Mouse (Mus musculus): Measurements from ENCODE around the gene Trim54.

- TF ChIP-seq CTCF (IDR thresholded peaks at IDR 0.05; ENCODE audit: low read depth) (no peak), EP300 (IDR thresholded peaks at IDR 0.05; ENCODE audit: low read depth) (no peak)
Measured at GRCm38 (mm10) chr5:31164878-31165277, 48.4 kb downstream of the Trim54 start.

All from liver, postnatal 0 days (tissue).